Mouse (Mus musculus) ES-E14 (cell line): ENCODE data around the gene H13. TPM values are rescaled to one million over a fixed set of nuclear protein-coding genes. Genes with fewer than 3 reads are reported as not detected.

ENCODE experiments used
- DNase-seq: peaks from one replicate; pipeline ENCODE4 v3.0.0-alpha.2; 2013; ENCODE audit warnings: low read depth, low spot score
- H3K27ac ChIP-seq: 2 replicates; pipeline ENCODE4 v1.5.1; 2012; ENCODE audit warnings: low read depth, mild to moderate bottlenecking, low read length, moderate library complexity, mixed read lengths; ENCODE audit not compliant: poor library complexity, insufficient read depth, severe bottlenecking
- H3K36me3 ChIP-seq: 2 replicates; pipeline ENCODE4 v1.6.1; 2012; ENCODE audit warnings: mild to moderate bottlenecking, low read length, moderate library complexity, mixed read lengths; ENCODE audit not compliant: control insufficient read depth, poor library complexity, insufficient read depth, severe bottlenecking
- H3K4me1 ChIP-seq, 2 experiments: fragments of 150-350 bp in 1 of 2; sonication (generic) in 1 of 2; 2 replicates each; pipeline ENCODE4 v1.6.1; 2012; ENCODE audit warnings: low read length in 2 of 2, mild to moderate bottlenecking in 1 of 2, mixed read lengths in 1 of 2; ENCODE audit not compliant: control insufficient read depth in 2 of 2, insufficient read depth in 2 of 2, poor library complexity in 1 of 2
- H3K4me3 ChIP-seq, 2 experiments: fragments of 150-350 bp in 1 of 2; sonication (generic) in 1 of 2; 2 replicates each; pipeline ENCODE4 v1.5.1; 2012; ENCODE audit warnings: low read length in 2 of 2, low read depth in 1 of 2, mild to moderate bottlenecking in 1 of 2, mixed read lengths in 1 of 2; ENCODE audit not compliant: insufficient read depth in 1 of 2, poor library complexity in 1 of 2, severe bottlenecking in 1 of 2
- H3K9ac ChIP-seq: 2 replicates; pipeline ENCODE4 v1.6.1; 2012; ENCODE audit warnings: low read depth, mild to moderate bottlenecking, low read length, mixed read lengths; ENCODE audit not compliant: poor library complexity, insufficient read depth, severe bottlenecking
- H3K9me3 ChIP-seq: fragments of 150-350 bp; sonication (generic); 2 replicates; pipeline ENCODE4 v1.6.1; 2012; ENCODE audit warnings: low read depth, mild to moderate bottlenecking, low read length; ENCODE audit not compliant: control insufficient read depth, insufficient read depth
- CHD2 ChIP-seq: IDR thresholded peaks from 2 replicates; pipeline ENCODE4 v1.6.1; 2014; ENCODE audit warnings: mild to moderate bottlenecking, low read depth, low read length, inconsistent platforms
- HCFC1 ChIP-seq: IDR thresholded peaks from 2 replicates; pipeline ENCODE4 v1.6.1; 2012; ENCODE audit warnings: low read length, inconsistent platforms, borderline replicate concordance; ENCODE audit not compliant: insufficient read depth
- MAFK ChIP-seq: IDR thresholded peaks from 2 replicates; pipeline ENCODE4 v1.6.1; 2014; ENCODE audit warnings: mild to moderate bottlenecking, low read depth, low read length, inconsistent platforms; ENCODE audit not compliant: insufficient read depth
- ZC3H11A ChIP-seq: IDR thresholded peaks from 2 replicates; pipeline ENCODE4 v1.6.1; 2012; ENCODE audit warnings: low read depth, mild to moderate bottlenecking, inconsistent platforms, low read length, borderline replicate concordance
- ZNF384 ChIP-seq: IDR thresholded peaks from 2 replicates; pipeline ENCODE4 v1.6.1; 2012; ENCODE audit warnings: low read depth, low read length, inconsistent platforms
- in situ Hi-C, 2 experiments: fragments of 600-800 bp; cut with MboI; formaldehyde crosslinking; loops; one replicate each; pipeline ENCODE4 v1.15.1; 2025; ENCODE audit warnings: low sequenced_read_pairs in 2 of 2, inconsistent platforms in 1 of 2; ENCODE audit not compliant: unreplicated experiment in 2 of 2
- total RNA-seq: library from RNA; depleted of rRNA; stranded (reverse); fragments of 300-350 nt; gene quantifications from 2 replicates; pipeline ENCODE4 v1.2.3, GENCODE M21; 2012

H13 gene
- total RNA-seq, 1 experiment: 55.0 TPM

DNA sequence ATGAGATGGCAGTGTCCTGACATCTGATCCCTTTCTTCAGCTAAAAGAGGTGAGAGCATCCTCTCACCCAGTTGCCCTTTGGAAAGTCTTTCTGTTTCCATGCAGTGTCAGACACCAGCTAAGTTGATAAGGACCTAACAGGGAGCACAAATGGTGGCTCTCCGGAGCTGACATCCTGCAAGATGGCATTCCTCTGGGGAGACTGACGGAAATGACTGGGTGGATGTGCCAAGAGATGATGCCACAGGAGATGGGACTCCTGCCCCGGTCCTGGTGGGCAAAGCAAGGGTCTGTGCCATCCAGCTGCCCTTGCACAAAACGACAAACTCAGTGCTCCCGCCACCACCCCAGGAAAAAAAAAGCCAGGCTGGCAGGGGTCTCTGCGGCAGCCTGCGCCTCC is 37.9 kb downstream of the H13 start:
- peak overlapping the region; percentile 54; the same call in 1 of the 2 replicates for H3K27ac ChIP-seq
- no peak for DNase-seq
- H3K4me3 ChIP-seq: peak overlapping the region; percentile 35 to 63
- peak overlapping the region; percentile 68 for H3K9ac ChIP-seq
- peaks cover 9 to 28% of the 10 kb centered on the region in 2 experiments for H3K4me1 ChIP-seq
- in situ Hi-C loops: no loop called here
- TF ChIP-seq CHD2: no peak
- H3K36me3 ChIP-seq: peaks cover 19% of the 10 kb centered on the region; the same call in 1 of the 2 replicates
- no peaks in the 10 kb centered on the region for H3K9me3 ChIP-seq

DNA sequence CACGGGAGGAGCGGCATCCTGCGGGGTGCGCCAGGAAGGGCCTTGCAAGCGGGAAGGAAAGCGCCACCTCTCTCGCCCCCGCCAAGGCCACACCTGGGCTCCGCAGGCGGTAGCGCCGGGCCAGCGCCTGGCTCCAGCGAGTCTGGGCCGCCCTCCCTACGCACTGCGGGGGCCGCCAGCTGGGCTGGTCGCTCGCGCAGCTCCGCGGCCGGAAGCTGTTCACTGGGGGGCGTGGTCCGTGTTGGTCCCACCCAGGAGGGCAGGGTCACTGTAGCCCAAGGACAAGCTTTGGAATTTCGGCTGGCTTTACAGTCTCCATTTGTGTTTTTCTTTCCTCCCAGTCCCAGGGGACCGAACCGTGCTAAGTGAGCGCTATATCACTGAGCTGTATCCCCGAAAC is 38.4 kb downstream of the H13 start:
- Histone ChIP-seq H3K4me1 (peaks cover 9 to 28% of the 10 kb centered on the region in 2 experiments), H3K9ac (peak overlapping the region; percentile 70), H3K27ac (peak overlapping the region; percentile 83), H3K36me3 (peaks cover 17% of the 10 kb centered on the region; the same call in 1 of the 2 replicates), H3K4me3 (peak overlapping the region; percentile 35 to 63), H3K9me3 (no peaks in the 10 kb centered on the region)
- no peak for TF ChIP-seq MAFK
- no peak for TF ChIP-seq HCFC1
- TF ChIP-seq ZC3H11A: no peak
- TF ChIP-seq ZNF384: peak; percentile 54; the same call in 1 of the 2 replicates
- no peak for TF ChIP-seq CHD2
- peak; percentile 79 for DNase-seq
- in situ Hi-C loops: no loop called here

DNA sequence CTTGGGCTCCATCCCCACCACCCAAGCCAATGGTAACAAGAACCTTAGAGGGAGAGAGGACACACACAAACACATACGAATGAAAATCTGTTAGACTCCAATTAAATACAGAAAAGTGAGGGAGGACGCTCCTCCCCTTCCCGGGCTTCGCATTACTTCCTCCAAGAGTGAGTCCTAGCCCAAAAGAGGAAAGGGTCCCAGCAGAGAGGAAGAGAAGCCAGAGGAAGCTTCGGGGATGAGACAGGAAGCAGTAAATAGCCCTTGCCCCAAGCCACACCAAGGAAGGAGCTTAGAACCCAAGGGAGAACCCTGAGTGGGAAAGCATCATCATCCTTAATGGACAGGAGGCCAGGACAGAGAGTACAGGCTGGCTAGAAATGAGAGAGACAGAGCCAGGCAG is 39.8 kb downstream of the H13 start:
- H3K9ac ChIP-seq: no peak overlapping the region; the same call in 1 of the 2 replicates
- no peaks in the 10 kb centered on the region for H3K9me3 ChIP-seq
- peaks cover 9 to 22% of the 10 kb centered on the region in 2 experiments for H3K4me1 ChIP-seq
- DNase-seq: no peak
- TF ChIP-seq ZNF384 (no peak), MAFK (no peak), HCFC1 (no peak), ZC3H11A (no peak), CHD2 (no peak)
- peaks cover 12% of the 10 kb centered on the region; the same call in 1 of the 2 replicates for H3K36me3 ChIP-seq
- no peak overlapping the region for H3K27ac ChIP-seq
- in situ Hi-C loops: no loop called here
- H3K4me3 ChIP-seq: no peak overlapping the region

DNA sequence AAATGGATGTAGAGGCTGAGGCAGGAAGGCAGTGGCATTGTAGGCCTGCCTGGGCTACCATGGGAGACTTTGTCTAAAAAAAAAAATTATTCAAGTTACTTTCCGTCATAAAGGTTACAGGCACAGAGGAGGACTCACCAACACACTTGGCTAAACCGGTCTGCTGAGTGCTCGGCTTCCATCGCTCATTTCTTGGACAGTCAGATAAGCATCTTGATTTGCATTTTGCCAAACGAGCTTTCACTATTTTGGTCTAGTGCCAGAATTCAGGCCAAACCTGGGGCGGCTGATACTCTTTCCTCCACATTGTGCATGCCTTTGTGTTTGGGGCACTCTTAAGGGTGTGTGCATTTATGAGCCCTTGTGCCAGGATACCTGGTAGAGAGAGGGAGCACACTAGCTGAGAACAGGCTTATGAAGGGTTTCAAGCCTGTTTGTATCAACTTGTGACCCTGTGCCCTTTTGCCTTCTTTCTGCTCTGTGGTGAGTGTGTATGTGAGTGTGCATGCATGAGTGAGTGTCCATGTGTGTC is 47.0 kb downstream of the H13 start:
- in situ Hi-C loops: no loop called here
- TF ChIP-seq MAFK (no peak), CHD2 (no peak), HCFC1 (no peak), ZNF384 (no peak), ZC3H11A (no peak)
- Histone ChIP-seq H3K9ac (no peak overlapping the region), H3K27ac (no peak overlapping the region), H3K4me1 (peaks cover 4 to 5% of the 10 kb centered on the region in 2 experiments; a peak in 2 of 4 replicates), H3K4me3 (no peak overlapping the region), H3K9me3 (no peaks in the 10 kb centered on the region), H3K36me3 (no peaks in the 10 kb centered on the region)
- no peak for DNase-seq

DNA sequence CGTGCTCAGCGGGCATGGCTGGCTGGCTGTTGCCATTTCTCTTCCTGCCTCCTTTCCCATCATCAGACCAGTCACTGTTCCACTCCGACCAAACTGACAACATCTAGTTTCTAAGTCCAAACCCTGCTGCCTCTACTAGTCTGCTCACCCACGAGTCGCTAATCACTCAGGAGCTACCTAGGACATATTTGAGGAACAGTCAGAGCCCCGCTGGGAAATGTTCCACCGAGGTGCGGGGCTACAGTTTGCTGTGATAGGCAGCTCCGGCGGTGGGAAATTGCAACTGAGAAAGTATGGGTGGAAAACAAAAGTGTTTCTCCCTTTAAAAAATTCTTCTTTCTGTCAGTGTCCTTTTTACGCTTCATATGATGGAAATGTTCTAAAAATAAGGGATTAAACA is 48.4 kb downstream of the H13 start:
- in situ Hi-C loops: no loop called here
- TF ChIP-seq HCFC1: no peak
- TF ChIP-seq CHD2: no peak
- TF ChIP-seq ZNF384: no peak
- TF ChIP-seq ZC3H11A: no peak
- no peak for TF ChIP-seq MAFK

More for the DNA sequence above, 48.4 kb downstream of the H13 start:
- H3K27ac ChIP-seq: no peak overlapping the region
- H3K4me1 ChIP-seq: peaks cover 4 to 5% of the 10 kb centered on the region in 2 experiments; a peak in 2 of 4 replicates
- DNase-seq: no peak
- no peak overlapping the region for H3K4me3 ChIP-seq
- no peak overlapping the region for H3K9ac ChIP-seq
- no peaks in the 10 kb centered on the region for H3K36me3 ChIP-seq
- no peaks in the 10 kb centered on the region for H3K9me3 ChIP-seq
